Mouse (Mus musculus) liver, embryonic 14.5 days (tissue): ENCODE data around the gene Sorcs1.

Experiments
- CTCF ChIP-seq: IDR thresholded peaks from 2 replicates; pipeline ENCODE4 v1.5.1; 2016; ENCODE audit warnings: antibody characterized with exemption, low read depth, control low read depth
- EP300 ChIP-seq: IDR thresholded peaks from 2 replicates; pipeline ENCODE4 v1.6.1; 2016; ENCODE audit warnings: antibody characterized with exemption, low read depth

GRCm38 (mm10) chr19:50151111-50151510 is 527.3 kb downstream of the Sorcs1 start:
- no peak for TF ChIP-seq CTCF
- TF ChIP-seq EP300 = no peak
